ENCODE assay signal across 15 mouse cellular contexts in genomic region chr1:78609134-78609907, GRCm38 (mm10). TPM values are rescaled to one million over a fixed set of nuclear protein-coding genes. Genes with fewer than 3 reads are reported as not detected.
DNase-seq lines count a peak whose midpoint lies in the region; ATAC-seq and TF ChIP-seq lines count a peak whose summit lies in the region.
"Had no signal": no experiment of that assay in that cellular context is flagged by ENCODE, and none has a peak within 500 bp of the region (broad histone marks: within the 10 kb centered on the region; RNA-seq: fewer than 3 reads in every experiment).

No protein-coding gene starts in this region.

- H3K27me3 ChIP-seq in kidney, embryonic 15.5 days, result no peaks in the 10 kb centered on the region
- H3K27me3 ChIP-seq in kidney, adult 2 months (replicated peaks; ENCODE audit: control insufficient read depth, insufficient read depth, low read length), result no peaks in the 10 kb centered on the region
- no peaks in the 10 kb centered on the region for H3K27me3 ChIP-seq in embryonic facial prominence, embryonic 11.5 days (ENCODE audit: control insufficient read depth, insufficient read depth, low read length)
- no peaks in the 10 kb centered on the region for H3K27me3 ChIP-seq in limb, embryonic 10.5 days (ENCODE audit: low read depth, poor library complexity, severe bottlenecking)
- H3K27me3 ChIP-seq in hindbrain, embryonic 14.5 days (ENCODE audit: control insufficient read depth, insufficient read depth, low read length), result no peaks in the 10 kb centered on the region
- H3K27me3 ChIP-seq: liver, embryonic 13.5 days; Patski had no signal

- no peak for TF ChIP-seq CTCF in kidney, adult 2 months (conservative IDR thresholded peaks at IDR 0.05; ENCODE audit: insufficient read depth, insufficient read length, low read depth, low read length)

- DNase-seq in kidney, adult 2 months, result no peak
- peak; percentile 36 for DNase-seq in MN1 (ENCODE audit: low spot score)
- DNase-seq in embryonic facial prominence, embryonic 11.5 days (ENCODE audit: low spot score), result peak; percentile 64
- DNase-seq in limb, embryonic 10.5 days (ENCODE audit: low spot score), result no peak
- no peak for DNase-seq in retina, embryonic 14.5 days (ENCODE audit: low spot score)
- no peak for DNase-seq in hindbrain, embryonic 14.5 days (ENCODE audit: low spot score)
- DNase-seq: cerebellum, adult 9-11 months; liver, embryonic 13.5 days; midbrain, embryonic 14.5 days; thymus, adult 2 months had no signal

- peaks cover 7% of the 10 kb centered on the region for H3K4me1 ChIP-seq in kidney, embryonic 15.5 days
- no peaks in the 10 kb centered on the region for H3K4me1 ChIP-seq in kidney, adult 2 months (ENCODE audit: control insufficient read depth, insufficient read depth, low read length)
- no peaks in the 10 kb centered on the region for H3K4me1 ChIP-seq in embryonic facial prominence, embryonic 11.5 days (ENCODE audit: control insufficient read depth, insufficient read depth, low read length)
- peaks cover 11% of the 10 kb centered on the region for H3K4me1 ChIP-seq in limb, embryonic 10.5 days
- no peaks in the 10 kb centered on the region for H3K4me1 ChIP-seq in hindbrain, embryonic 14.5 days (replicated peaks; ENCODE audit: control insufficient read depth, insufficient read depth, low read length)
- H3K4me1 ChIP-seq: liver, embryonic 13.5 days had no signal

- ATAC-seq in kidney, embryonic 15.5 days (replicated peaks; ENCODE audit: low FRiP score), result peak; percentile 60; the same call in 1 of the 2 replicates
- no peak for ATAC-seq in embryonic facial prominence, embryonic 11.5 days (replicated peaks; ENCODE audit: insufficient number of reproducible peaks, low FRiP score, low TSS enrichment, low read depth)
- no peak for ATAC-seq in hindbrain, embryonic 14.5 days (ENCODE audit: low FRiP score)
- ATAC-seq: CD4-positive, CD25-positive, alpha-beta regulatory T cell, adult 4 months; forebrain, embryonic 16.5 days; Patski had no signal

- no peaks in the 10 kb centered on the region for H3K9me3 ChIP-seq in kidney, embryonic 15.5 days (replicated peaks)
- H3K9me3 ChIP-seq in embryonic facial prominence, embryonic 11.5 days (replicated peaks; ENCODE audit: control insufficient read depth, low read length), result no peaks in the 10 kb centered on the region
- H3K9me3 ChIP-seq in limb, embryonic 10.5 days (replicated peaks), result no peaks in the 10 kb centered on the region
- H3K9me3 ChIP-seq in hindbrain, embryonic 14.5 days (ENCODE audit: control insufficient read depth, low read length), result no peaks in the 10 kb centered on the region
- H3K9me3 ChIP-seq: liver, embryonic 13.5 days had no signal

- 16% methylated on average over 12 of the region's 12 CpGs for WGBS in kidney, embryonic 15.5 days
- WGBS in kidney, adult 2 months, result 53% methylated on average over 12 of the region's 12 CpGs
- 17% methylated on average over 12 of the region's 12 CpGs for WGBS in embryonic facial prominence, embryonic 11.5 days
- 36% methylated on average over 12 of the region's 12 CpGs for WGBS in limb, embryonic 10.5 days
- 47% methylated on average over 12 of the region's 12 CpGs for WGBS in hindbrain, embryonic 14.5 days

- H3K36me3 ChIP-seq in kidney, embryonic 15.5 days, result no peaks in the 10 kb centered on the region
- no peaks in the 10 kb centered on the region for H3K36me3 ChIP-seq in kidney, adult 2 months (ENCODE audit: control insufficient read depth, insufficient read depth, low read length)
- H3K36me3 ChIP-seq in embryonic facial prominence, embryonic 11.5 days (replicated peaks; ENCODE audit: control insufficient read depth, insufficient read depth, low read depth, low read length), result no peaks in the 10 kb centered on the region
- H3K36me3 ChIP-seq in limb, embryonic 10.5 days, result no peaks in the 10 kb centered on the region
- no peaks in the 10 kb centered on the region for H3K36me3 ChIP-seq in hindbrain, embryonic 14.5 days (replicated peaks; ENCODE audit: control insufficient read depth, insufficient read depth)
- H3K36me3 ChIP-seq: liver, embryonic 13.5 days had no signal

- H3K4me2 ChIP-seq in kidney, embryonic 15.5 days, result 0 out of 2 replicates have a peak overlapping the region, but pooled peaks have one; percentile 7
- H3K4me2 ChIP-seq in embryonic facial prominence, embryonic 11.5 days (ENCODE audit: low read depth, low read length), result no peak overlapping the region
- no peak overlapping the region for H3K4me2 ChIP-seq in hindbrain, embryonic 14.5 days (replicated peaks)
- H3K4me2 ChIP-seq: liver, embryonic 13.5 days had no signal

- H3K9ac ChIP-seq in kidney, embryonic 15.5 days, result no peak overlapping the region
- no peak overlapping the region for H3K9ac ChIP-seq in embryonic facial prominence, embryonic 11.5 days (replicated peaks; ENCODE audit: low read length)
- no peak overlapping the region for H3K9ac ChIP-seq in hindbrain, embryonic 14.5 days
- H3K9ac ChIP-seq: liver, embryonic 13.5 days had no signal

- TF ChIP-seq POLR2A in kidney, adult 2 months (IDR thresholded peaks at IDR 0.05; ENCODE audit: low read depth, low read length), result no peak

- H3K4me3 ChIP-seq in kidney, embryonic 15.5 days (replicated peaks), result no peak overlapping the region
- H3K4me3 ChIP-seq in kidney, adult 2 months (ENCODE audit: insufficient read depth, low read depth, low read length), result no peak overlapping the region
- H3K4me3 ChIP-seq in embryonic facial prominence, embryonic 11.5 days (ENCODE audit: low read depth, low read length), result no peak overlapping the region
- no peak overlapping the region for H3K4me3 ChIP-seq in limb, embryonic 10.5 days
- H3K4me3 ChIP-seq in hindbrain, embryonic 14.5 days (replicated peaks; ENCODE audit: low read length), result no peak overlapping the region
- H3K4me3 ChIP-seq: liver, embryonic 13.5 days had no signal

- H3K27ac ChIP-seq in kidney, embryonic 15.5 days, result no peak overlapping the region
- H3K27ac ChIP-seq in kidney, adult 2 months (ENCODE audit: insufficient read depth, low read depth, low read length), result no peak overlapping the region
- no peak overlapping the region for H3K27ac ChIP-seq in embryonic facial prominence, embryonic 11.5 days (replicated peaks; ENCODE audit: low read depth, low read length)
- 0 out of 2 replicates have a peak overlapping the region, but pooled peaks have one; percentile 25 for H3K27ac ChIP-seq in limb, embryonic 10.5 days
- H3K27ac ChIP-seq in hindbrain, embryonic 14.5 days, result no peak overlapping the region
- H3K27ac ChIP-seq: liver, embryonic 13.5 days; macrophage had no signal

RNA-seq across cellular contexts. Expression of gene Acsl3, which starts 48.3 kb away (rescaled TPM):
- polyA plus RNA-seq in kidney, embryonic 15.5 days (2015; fragmentation: Nextera tagmentation; extraction: Ambion mirVana), result 70.2 and 71.6 TPM in 2 replicates
- 7.3 and 12.9 TPM in 2 replicates for polyA plus RNA-seq in kidney, adult 2 months (2012; rRNA removed)
- 100.0 and 112 TPM in 2 replicates for polyA plus RNA-seq in embryonic facial prominence, embryonic 11.5 days (2014; fragmentation: Nextera tagmentation; extraction: Ambion mirVana)
- 62.2 and 82.4 TPM in 2 replicates for polyA plus RNA-seq in limb, embryonic 10.5 days (2016; fragmentation: Nextera tagmentation; extraction: Ambion mirVana)
- 109 and 138 TPM in 2 replicates for polyA plus RNA-seq in hindbrain, embryonic 14.5 days (2014; fragmentation: Nextera tagmentation; extraction: Ambion mirVana)

RNA-seq across cellular contexts. Expression of gene Utp14b, which starts 48.5 kb away (rescaled TPM):
- polyA plus RNA-seq in kidney, embryonic 15.5 days (2015; fragmentation: Nextera tagmentation; extraction: Ambion mirVana), result 3.2 and 3.7 TPM in 2 replicates
- polyA plus RNA-seq in kidney, adult 2 months (2012; rRNA removed), result 0.45 and 0.69 TPM in 2 replicates
- 6.3 and 6.6 TPM in 2 replicates for polyA plus RNA-seq in embryonic facial prominence, embryonic 11.5 days (2014; fragmentation: Nextera tagmentation; extraction: Ambion mirVana)
- 4.1 and 4.8 TPM in 2 replicates for polyA plus RNA-seq in limb, embryonic 10.5 days (2016; fragmentation: Nextera tagmentation; extraction: Ambion mirVana)
- 2.9 and 4.3 TPM in 2 replicates for polyA plus RNA-seq in hindbrain, embryonic 14.5 days (2014; fragmentation: Nextera tagmentation; extraction: Ambion mirVana)

Comparison
In these comparisons a context has a peak if more than half of its experiments do, and no peak if none do; other contexts are left out.
1. DNase-seq: peak in MN1 (single experiment) and embryonic facial prominence, embryonic 11.5 days (single experiment); none in kidney, adult 2 months (single experiment), limb, embryonic 10.5 days (single experiment), retina, embryonic 14.5 days (single experiment) and hindbrain, embryonic 14.5 days (single experiment).